Mouse (Mus musculus) stomach, postnatal 0 days (tissue): ENCODE measurements around the gene Cd164l2.

Source experiments
- CTCF ChIP-seq: IDR thresholded peaks from 2 replicates; pipeline ENCODE4 v1.5.1; 2016; ENCODE audit warnings: antibody characterized with exemption, low read depth, mild to moderate bottlenecking, moderate library complexity
- EP300 ChIP-seq: optimal IDR thresholded peaks from 2 replicates; pipeline ENCODE3; 2016; ENCODE audit warnings: antibody characterized with exemption

- TF ChIP-seq CTCF (no peak), EP300 (no peak)
Measured at GRCm38 (mm10) chr4:133242710-133243109, 30.8 kb downstream of the Cd164l2 start.
